Mouse (Mus musculus): ENCODE measurements around the gene Tcf3. TPM values are rescaled to one million over a fixed set of nuclear protein-coding genes. Genes with fewer than 3 reads are reported as not detected.

Tcf3 gene
- polyA plus RNA-seq, 1 experiment from 2014 or later: 149 TPM

DNA sequence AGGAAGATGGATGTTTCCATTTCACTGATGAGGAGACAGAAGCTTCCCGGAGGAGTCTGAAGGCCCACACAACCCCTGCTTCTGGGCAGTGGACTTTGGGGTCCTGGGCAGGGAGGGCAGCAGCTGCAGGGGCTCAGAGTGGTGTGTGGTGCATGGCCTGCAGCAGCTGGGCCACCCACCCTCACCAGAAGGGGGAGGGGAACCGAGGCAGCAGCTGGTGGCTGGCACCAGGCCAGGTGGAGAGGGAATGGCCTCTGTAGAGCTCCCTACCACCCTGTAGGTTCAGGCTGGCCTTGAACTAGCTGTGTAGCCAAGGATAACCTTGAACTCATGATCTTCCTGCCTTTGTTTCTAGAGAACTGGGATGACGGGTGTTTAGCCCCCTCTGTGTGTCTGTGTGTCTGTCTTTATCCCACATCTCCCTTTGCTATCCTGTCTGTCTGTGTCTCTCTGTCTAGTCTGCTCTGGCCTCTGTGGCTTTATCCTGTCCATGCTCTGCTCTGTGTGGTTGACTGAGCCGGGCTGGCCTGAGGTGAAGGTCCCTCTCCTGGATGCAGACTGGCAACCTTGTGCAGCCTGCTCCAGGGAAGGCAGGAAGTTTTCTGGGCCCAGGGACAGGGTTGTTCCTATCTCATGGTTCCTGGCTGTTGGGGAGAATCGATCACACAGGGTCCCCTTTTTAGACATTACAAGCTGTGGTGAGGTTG is 11.0 kb upstream of the Tcf3 start:
- no peak overlapping the region for H3K4me3 ChIP-seq (ENCODE audit: low read depth, low read length)
- H3K9ac ChIP-seq (ENCODE audit: low read depth, low read length): no peak overlapping the region
- no peak for ATAC-seq (replicated peaks; ENCODE audit: low FRiP score)
- no peaks in the 10 kb centered on the region for H3K36me3 ChIP-seq (ENCODE audit: control insufficient read depth, insufficient read depth, low read length)
- H3K27ac ChIP-seq (ENCODE audit: low read depth, low read length): 0 out of 2 replicates have a peak overlapping the region, but pooled peaks have one; percentile 13
- 43% methylated on average over 5 of the region's 5 CpGs for WGBS
- peaks cover 6% of the 10 kb centered on the region for H3K27me3 ChIP-seq (replicated peaks; ENCODE audit: control insufficient read depth, insufficient read depth, low read length)
- no peak for DNase-seq (ENCODE audit: low spot score)
- H3K9me3 ChIP-seq (ENCODE audit: control insufficient read depth, low read length): no peaks in the 10 kb centered on the region
- H3K4me1 ChIP-seq (replicated peaks; ENCODE audit: control insufficient read depth, insufficient read depth, low read length): peaks cover 27% of the 10 kb centered on the region
- no peak overlapping the region for H3K4me2 ChIP-seq

DNA sequence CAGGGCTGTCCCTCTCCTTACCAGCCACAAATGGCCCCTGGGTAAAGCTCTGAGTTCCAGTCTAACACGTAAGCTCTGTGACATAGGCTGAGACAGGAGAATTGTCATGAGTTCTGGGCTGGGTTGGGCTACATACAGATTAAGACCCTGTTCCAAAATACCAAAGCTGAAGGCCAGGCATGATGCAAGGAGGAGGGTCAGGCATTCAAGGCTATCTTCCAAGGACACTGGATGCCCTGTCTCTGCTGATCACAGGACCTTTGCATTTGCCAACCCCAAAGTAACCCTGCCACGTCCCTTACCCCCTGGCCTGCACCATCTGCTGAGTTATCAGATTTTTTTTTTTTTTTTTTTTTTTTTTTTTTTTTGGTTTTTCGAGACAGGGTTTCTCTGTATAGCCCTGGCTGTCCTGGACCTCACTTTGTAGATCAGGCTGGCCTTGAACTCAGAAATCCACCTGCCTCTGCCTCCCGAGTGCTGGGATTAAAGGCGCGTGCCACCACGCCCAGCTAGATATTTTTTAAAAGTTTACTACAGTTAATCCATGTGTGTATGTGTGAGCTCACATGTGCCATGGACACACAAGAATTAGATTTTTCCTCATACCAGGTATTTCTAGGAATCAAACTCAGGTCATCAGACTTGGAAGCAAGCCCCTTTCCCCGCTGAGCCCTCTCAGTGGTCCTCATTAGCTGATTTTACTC is 10.3 kb upstream of the Tcf3 start:
- no peak for ATAC-seq (replicated peaks; ENCODE audit: low FRiP score)
- Histone ChIP-seq H3K9ac (ENCODE audit: low read depth, low read length) (no peak overlapping the region), H3K36me3 (ENCODE audit: control insufficient read depth, insufficient read depth, low read length) (no peaks in the 10 kb centered on the region), H3K4me1 (replicated peaks; ENCODE audit: control insufficient read depth, insufficient read depth, low read length) (peaks cover 25% of the 10 kb centered on the region), H3K9me3 (ENCODE audit: control insufficient read depth, low read length) (no peaks in the 10 kb centered on the region), H3K27me3 (replicated peaks; ENCODE audit: control insufficient read depth, insufficient read depth, low read length) (peaks cover 6% of the 10 kb centered on the region), H3K4me3 (ENCODE audit: low read depth, low read length) (no peak overlapping the region), H3K4me2 (no peak overlapping the region), H3K27ac (ENCODE audit: low read depth, low read length) (0 out of 2 replicates have a peak overlapping the region, but pooled peaks have one; percentile 13)
- no peak for DNase-seq (ENCODE audit: low spot score)
- 72% methylated on average over 8 of the region's 8 CpGs for WGBS

DNA sequence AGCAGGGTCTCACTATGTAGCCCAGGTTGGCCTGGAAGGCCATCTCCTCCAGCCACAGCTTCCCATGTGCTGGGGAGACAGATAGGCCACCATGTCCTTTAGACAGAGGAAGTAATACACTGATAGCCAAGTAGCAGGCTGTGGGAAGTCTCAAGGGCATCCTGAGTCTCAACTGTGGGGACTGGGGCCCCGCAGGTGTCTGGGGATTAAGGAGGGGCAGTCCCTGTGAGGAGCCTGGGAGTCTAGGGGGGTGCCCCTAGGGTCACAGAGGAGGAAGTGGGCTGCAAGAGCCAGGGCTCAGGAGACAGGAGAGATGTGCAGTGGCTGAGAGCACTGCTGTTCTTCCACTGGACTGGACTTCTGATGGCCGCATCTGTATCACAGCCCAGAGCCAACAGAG is 9.5 kb upstream of the Tcf3 start:
- DNase-seq (ENCODE audit: low spot score) (no peak), ATAC-seq (replicated peaks; ENCODE audit: low FRiP score) (no peak)
- WGBS: 48% methylated on average over 2 of the region's 2 CpGs
- no peak overlapping the region for H3K27ac ChIP-seq (ENCODE audit: low read depth, low read length)
- H3K36me3 ChIP-seq (ENCODE audit: control insufficient read depth, insufficient read depth, low read length): no peaks in the 10 kb centered on the region
- H3K9me3 ChIP-seq (ENCODE audit: control insufficient read depth, low read length): no peaks in the 10 kb centered on the region
- H3K4me2 ChIP-seq: no peak overlapping the region
- no peak overlapping the region for H3K9ac ChIP-seq (ENCODE audit: low read depth, low read length)
- peaks cover 6% of the 10 kb centered on the region for H3K27me3 ChIP-seq (replicated peaks; ENCODE audit: control insufficient read depth, insufficient read depth, low read length)
- no peak overlapping the region for H3K4me3 ChIP-seq (ENCODE audit: low read depth, low read length)
- H3K4me1 ChIP-seq (replicated peaks; ENCODE audit: control insufficient read depth, insufficient read depth, low read length): peaks cover 20% of the 10 kb centered on the region

DNA sequence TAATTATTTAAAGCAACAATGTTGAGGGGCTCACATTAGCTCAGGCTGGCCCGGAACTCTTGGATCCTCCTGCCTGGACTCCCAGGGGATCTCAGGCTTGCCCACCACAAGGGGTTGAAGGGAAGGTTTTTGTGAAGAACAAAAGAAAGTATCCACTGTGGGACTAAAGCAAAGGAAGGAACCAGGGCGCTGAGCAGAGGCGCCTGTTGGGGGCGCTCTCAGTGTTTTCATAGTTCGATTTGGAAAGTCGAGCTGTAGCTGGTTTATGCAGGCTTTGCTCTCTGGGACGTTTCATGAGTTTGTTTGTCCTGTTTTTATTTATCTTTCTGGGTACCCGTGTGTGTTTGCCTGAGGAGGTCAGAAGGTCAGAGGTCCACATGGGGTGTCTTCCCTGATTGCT is 8.2 kb upstream of the Tcf3 start:
- ATAC-seq (replicated peaks; ENCODE audit: low FRiP score) (no peak), DNase-seq (ENCODE audit: low spot score) (no peak)
- H3K36me3 ChIP-seq (ENCODE audit: control insufficient read depth, insufficient read depth, low read length): no peaks in the 10 kb centered on the region
- H3K9me3 ChIP-seq (ENCODE audit: control insufficient read depth, low read length): no peaks in the 10 kb centered on the region
- H3K9ac ChIP-seq (ENCODE audit: low read depth, low read length): no peak overlapping the region
- no peak overlapping the region for H3K27ac ChIP-seq (ENCODE audit: low read depth, low read length)
- no peak overlapping the region for H3K4me2 ChIP-seq
- WGBS: 54% methylated on average over 8 of the region's 8 CpGs
- peaks cover 19% of the 10 kb centered on the region for H3K4me1 ChIP-seq (replicated peaks; ENCODE audit: control insufficient read depth, insufficient read depth, low read length)
- peaks cover 6% of the 10 kb centered on the region for H3K27me3 ChIP-seq (replicated peaks; ENCODE audit: control insufficient read depth, insufficient read depth, low read length)
- no peak overlapping the region for H3K4me3 ChIP-seq (ENCODE audit: low read depth, low read length)

DNA sequence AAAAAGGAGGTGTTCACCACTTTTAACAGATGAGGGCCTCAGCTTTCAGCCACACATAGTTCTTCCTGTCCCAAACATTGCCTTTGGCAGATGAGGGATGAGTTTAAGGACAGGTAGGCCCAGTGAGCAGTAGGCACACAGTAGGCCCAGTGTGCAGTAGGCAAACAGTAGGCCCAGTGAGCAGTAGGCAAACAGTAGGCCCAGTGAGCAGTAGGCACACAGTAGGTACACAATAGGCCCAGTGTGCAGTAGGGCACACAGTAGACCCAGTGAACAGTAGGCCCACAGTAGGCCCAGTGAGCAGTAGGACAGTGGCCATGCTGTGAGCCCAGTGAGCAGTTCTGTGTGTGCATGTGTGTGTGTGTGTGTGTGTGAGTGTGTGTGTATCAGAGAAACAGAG is 6.6 kb upstream of the Tcf3 start:
- no peak overlapping the region for H3K4me2 ChIP-seq
- DNase-seq (ENCODE audit: low spot score) (no peak), ATAC-seq (replicated peaks; ENCODE audit: low FRiP score) (no peak)
- no peak overlapping the region for H3K4me3 ChIP-seq (ENCODE audit: low read depth, low read length)
- H3K36me3 ChIP-seq (ENCODE audit: control insufficient read depth, insufficient read depth, low read length): no peaks in the 10 kb centered on the region
- no peak overlapping the region for H3K9ac ChIP-seq (ENCODE audit: low read depth, low read length)
- H3K27ac ChIP-seq (ENCODE audit: low read depth, low read length): no peak overlapping the region
- peaks cover 22% of the 10 kb centered on the region for H3K4me1 ChIP-seq (replicated peaks; ENCODE audit: control insufficient read depth, insufficient read depth, low read length)
- H3K27me3 ChIP-seq (replicated peaks; ENCODE audit: control insufficient read depth, insufficient read depth, low read length): peaks cover 3% of the 10 kb centered on the region; the same call in 1 of the 2 replicates
- H3K9me3 ChIP-seq (ENCODE audit: control insufficient read depth, low read length): no peaks in the 10 kb centered on the region

DNA sequence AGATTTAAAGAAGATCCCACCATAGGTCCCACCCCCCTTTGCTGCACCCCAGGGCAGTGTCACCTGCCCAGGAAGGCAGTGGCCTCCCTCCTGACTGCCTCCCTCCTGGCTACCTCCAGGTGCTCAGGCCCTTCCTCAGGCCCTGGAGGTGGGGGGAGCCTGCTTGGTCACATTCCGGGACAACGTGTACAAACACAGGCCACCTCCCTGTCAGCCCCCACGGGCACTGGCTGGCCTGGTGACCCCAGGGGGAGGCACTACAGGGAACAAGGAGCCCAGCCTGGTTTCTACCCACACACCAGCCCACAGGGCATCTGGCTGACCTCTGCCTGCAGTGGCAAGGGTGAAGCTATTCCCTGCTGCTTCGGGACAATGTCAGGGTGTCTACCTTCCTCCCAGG is 4.5 kb upstream of the Tcf3 start:
- H3K27ac ChIP-seq (ENCODE audit: low read depth, low read length): no peak overlapping the region
- WGBS: 60% methylated on average over 4 of the region's 4 CpGs
- H3K36me3 ChIP-seq (ENCODE audit: control insufficient read depth, insufficient read depth, low read length): no peaks in the 10 kb centered on the region
- H3K9ac ChIP-seq (ENCODE audit: low read depth, low read length): no peak overlapping the region
- H3K4me3 ChIP-seq (ENCODE audit: low read depth, low read length): no peak overlapping the region
- DNase-seq (ENCODE audit: low spot score) (no peak), ATAC-seq (replicated peaks; ENCODE audit: low FRiP score) (no peak)
- peaks cover 20% of the 10 kb centered on the region for H3K4me1 ChIP-seq (replicated peaks; ENCODE audit: control insufficient read depth, insufficient read depth, low read length)
- H3K9me3 ChIP-seq (ENCODE audit: control insufficient read depth, low read length): no peaks in the 10 kb centered on the region
- no peak overlapping the region for H3K4me2 ChIP-seq
- H3K27me3 ChIP-seq (replicated peaks; ENCODE audit: control insufficient read depth, insufficient read depth, low read length): no peaks in the 10 kb centered on the region; the same call in 1 of the 2 replicates

DNA sequence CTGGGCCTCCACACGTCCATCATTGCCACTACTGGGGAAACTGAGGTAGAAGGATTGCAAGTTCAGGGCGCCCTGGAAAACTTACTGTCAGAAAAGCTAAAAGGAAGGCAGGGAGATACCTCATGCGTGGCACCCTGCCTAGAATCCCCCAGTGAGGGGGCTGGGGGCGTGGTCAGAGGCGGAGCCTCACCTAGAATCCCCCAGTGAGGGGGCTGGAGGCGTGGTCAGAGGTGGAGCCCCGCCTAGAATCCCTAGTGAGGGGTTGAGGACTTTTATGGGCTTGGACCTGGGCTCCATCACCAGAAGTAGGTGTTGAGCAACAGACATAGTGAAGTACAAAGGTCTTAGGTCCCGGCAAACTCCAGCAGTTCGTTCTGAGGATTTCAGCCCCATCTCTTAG is 2.8 kb upstream of the Tcf3 start:
- DNase-seq (ENCODE audit: low spot score) (no peak), ATAC-seq (replicated peaks; ENCODE audit: low FRiP score) (no peak)
- no peaks in the 10 kb centered on the region for H3K27me3 ChIP-seq (replicated peaks; ENCODE audit: control insufficient read depth, insufficient read depth, low read length)
- 19% methylated on average over 9 of the region's 9 CpGs for WGBS
- peaks cover 30% of the 10 kb centered on the region for H3K4me1 ChIP-seq (replicated peaks; ENCODE audit: control insufficient read depth, insufficient read depth, low read length)
- H3K9me3 ChIP-seq (ENCODE audit: control insufficient read depth, low read length): no peaks in the 10 kb centered on the region
- no peaks in the 10 kb centered on the region for H3K36me3 ChIP-seq (ENCODE audit: control insufficient read depth, insufficient read depth, low read length)
- 0 out of 2 replicates have a peak overlapping the region, but pooled peaks have one; percentile 1 for H3K4me3 ChIP-seq (ENCODE audit: low read depth, low read length)
- H3K4me2 ChIP-seq: peak overlapping the region; percentile 42
- H3K27ac ChIP-seq (ENCODE audit: low read depth, low read length): peak overlapping the region; percentile 28; the same call in 1 of the 2 replicates
- H3K9ac ChIP-seq (ENCODE audit: low read depth, low read length): peak overlapping the region; percentile 57; the same call in 1 of the 2 replicates

DNA sequence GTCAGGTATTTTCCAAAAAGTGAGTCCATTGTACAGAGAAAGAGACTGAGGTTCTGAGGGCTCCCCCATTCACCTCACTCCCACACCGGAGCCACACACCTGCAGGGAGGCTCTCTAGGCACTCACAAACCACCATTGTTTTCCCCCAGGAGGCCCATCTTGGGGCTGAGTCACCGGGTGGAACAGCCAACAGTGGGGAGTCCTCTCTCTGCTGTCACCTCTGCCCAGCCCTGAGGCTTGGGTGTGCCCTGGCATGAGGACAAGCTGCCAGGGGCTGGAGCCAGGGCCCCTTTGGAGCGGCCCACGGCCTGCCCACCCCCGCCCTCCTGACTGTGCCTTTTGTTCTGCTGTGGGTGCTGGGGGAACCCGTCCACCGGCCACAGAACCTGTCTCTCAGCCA is 2.3 kb upstream of the Tcf3 start:
- Histone ChIP-seq H3K9me3 (ENCODE audit: control insufficient read depth, low read length) (no peaks in the 10 kb centered on the region), H3K4me2 (peak overlapping the region; percentile 42)
- no peak for DNase-seq (ENCODE audit: low spot score)

More for the DNA sequence above, 2.3 kb upstream of the Tcf3 start:
- 43% methylated on average over 7 of the region's 7 CpGs for WGBS
- peak; percentile 16; the same call in 1 of the 2 replicates for ATAC-seq (replicated peaks; ENCODE audit: low FRiP score)
- Histone ChIP-seq H3K27me3 (replicated peaks; ENCODE audit: control insufficient read depth, insufficient read depth, low read length) (no peaks in the 10 kb centered on the region), H3K4me3 (ENCODE audit: low read depth, low read length) (0 out of 2 replicates have a peak overlapping the region, but pooled peaks have one; percentile 1), H3K27ac (ENCODE audit: low read depth, low read length) (peak overlapping the region; percentile 28; the same call in 1 of the 2 replicates), H3K36me3 (ENCODE audit: control insufficient read depth, insufficient read depth, low read length) (peaks cover 3% of the 10 kb centered on the region; the same call in 1 of the 2 replicates), H3K9ac (ENCODE audit: low read depth, low read length) (peak overlapping the region; percentile 57), H3K4me1 (replicated peaks; ENCODE audit: control insufficient read depth, insufficient read depth, low read length) (peaks cover 34% of the 10 kb centered on the region)

Data from liver, embryonic 11.5 days (tissue).